Mouse (Mus musculus): ENCODE measurements around the gene Sik3.

DNA sequence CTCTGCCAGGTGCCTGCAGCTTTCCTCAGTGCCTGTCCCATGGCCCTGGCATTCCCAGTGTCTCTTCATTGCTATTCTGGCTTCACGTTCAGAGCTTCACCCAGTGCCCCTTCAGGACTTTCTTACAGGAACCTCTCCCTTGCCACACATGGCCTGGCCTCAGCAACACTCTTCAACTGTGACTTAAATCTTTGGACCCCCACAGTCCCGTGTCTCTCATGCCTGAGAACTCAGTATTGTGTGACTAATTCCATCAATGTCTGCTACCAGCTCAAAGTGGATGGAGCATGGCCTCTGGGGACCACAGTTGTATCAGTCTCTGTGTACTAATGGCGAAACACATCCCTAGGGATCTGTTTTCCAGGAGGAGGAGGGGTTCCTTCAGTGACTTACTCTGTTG is 133.8 kb downstream of the Sik3 start:
- TF ChIP-seq CTCF (IDR thresholded peaks at IDR 0.05; ENCODE audit: low read depth, low read length) (no peak), POLR2A (IDR thresholded peaks at IDR 0.05; ENCODE audit: extremely low read depth, insufficient read depth, low read length) (no peak)
